Mouse (Mus musculus) right cerebral cortex, adult 18-20 months (tissue): Measurements from ENCODE around the gene Socs4.

ENCODE experiments used
- DNase-seq: peaks from one replicate; pipeline ENCODE4 v3.0.0; 2022; ENCODE audit warnings: mixed read lengths

Socs4 gene

GRCm38 (mm10) chr14:47276637-47277393, at the start of gene Socs4, which contains the start of gene Wdhd1:
Gene Socs4, plus strand, starts transcription at chr14:47276931.
Gene Wdhd1, minus strand, starts transcription at chr14:47276857.
- DNase-seq, result peak; percentile 96

- no peak for DNase-seq
Measured at GRCm38 (mm10) chr14:47229796-47230376, 46.8 kb upstream of the Socs4 start.

DNA sequence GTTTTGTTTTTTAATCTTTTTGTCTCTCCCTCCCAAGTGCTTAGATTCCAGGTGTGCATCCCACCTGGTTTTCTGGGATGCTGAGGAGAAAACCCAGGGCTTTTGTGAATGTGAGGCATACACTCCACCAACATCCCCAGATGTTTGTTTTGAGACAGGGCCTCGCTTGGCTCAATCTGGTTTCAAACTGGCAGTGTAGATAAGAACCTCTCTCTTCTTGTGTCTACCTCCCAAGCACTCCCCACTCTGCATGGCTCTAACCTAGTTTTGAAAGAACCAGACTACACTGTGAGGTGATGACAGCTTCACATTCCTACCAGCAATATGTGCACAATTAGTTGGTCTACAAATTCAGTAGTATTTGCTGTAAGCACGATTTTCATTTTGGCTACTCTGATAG, 43.1 kb upstream of the Socs4 start:
- DNase-seq, result no peak

- no peak for DNase-seq
Measured at GRCm38 (mm10) chr14:47234032-47234431, 42.7 kb upstream of the Socs4 start.

GRCm38 (mm10) chr14:47234526-47235250, 42.0 kb upstream of the Socs4 start:
- DNase-seq, result no peak

DNA sequence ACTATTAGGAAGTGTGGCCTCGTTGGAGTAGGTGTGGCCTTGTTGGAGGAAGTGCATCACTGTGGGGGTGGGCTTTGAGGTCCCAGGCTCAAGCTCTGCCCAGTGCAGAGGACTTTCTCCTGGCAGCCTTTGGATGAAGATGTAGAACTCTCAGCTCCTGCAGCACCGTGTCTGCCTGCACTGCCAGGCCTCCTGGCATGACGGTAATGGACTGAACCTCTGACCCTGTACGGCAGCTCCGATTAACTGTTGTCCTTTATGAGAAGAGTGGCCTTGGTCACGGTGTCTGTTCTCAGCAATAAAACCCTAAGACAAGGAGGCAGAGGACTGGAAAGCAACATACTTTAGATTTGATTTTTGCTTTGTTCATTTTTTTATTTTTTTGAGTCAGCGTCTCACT, 40.2 kb upstream of the Socs4 start:
- no peak for DNase-seq

GRCm38 (mm10) chr14:47237286-47237685, 39.4 kb upstream of the Socs4 start:
- DNase-seq, result no peak

DNA sequence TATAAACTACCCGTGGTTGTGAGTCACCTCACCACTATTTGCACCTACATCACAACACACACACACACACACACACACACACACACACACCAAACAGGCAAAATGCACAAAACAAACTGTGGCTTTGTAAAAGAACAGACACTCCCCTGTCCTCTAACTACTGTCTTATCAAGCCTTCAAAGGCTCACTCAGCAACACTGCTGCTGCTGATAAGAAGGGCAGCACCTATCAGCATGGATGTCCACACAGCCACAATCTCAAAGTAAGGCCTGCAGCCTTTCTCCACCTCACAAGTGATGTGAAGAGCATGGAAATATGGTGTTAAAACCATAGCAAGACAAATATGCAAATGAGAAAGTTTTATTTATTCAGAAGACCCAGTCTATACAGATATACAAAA, 36.1 kb upstream of the Socs4 start:
- DNase-seq, result no peak

DNA sequence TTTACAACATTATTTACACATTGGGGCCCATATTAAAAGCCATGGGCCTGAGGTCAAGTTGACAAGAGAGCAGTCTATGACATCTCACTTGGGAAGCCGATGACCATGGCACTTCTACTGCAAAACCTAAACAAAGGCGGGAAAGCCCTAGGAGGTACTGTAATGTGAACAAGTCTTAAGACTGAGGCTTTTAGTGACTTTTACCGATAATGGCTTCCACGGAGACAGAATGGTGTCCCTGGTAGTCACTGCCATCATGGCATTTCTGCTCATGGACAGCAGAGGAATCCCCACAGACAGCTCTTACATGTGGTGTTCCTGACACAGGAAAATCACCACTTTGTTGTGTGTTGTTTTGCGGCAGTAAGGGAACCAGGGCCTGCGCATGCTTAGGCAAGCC, 35.7 kb upstream of the Socs4 start:
- no peak for DNase-seq

DNA sequence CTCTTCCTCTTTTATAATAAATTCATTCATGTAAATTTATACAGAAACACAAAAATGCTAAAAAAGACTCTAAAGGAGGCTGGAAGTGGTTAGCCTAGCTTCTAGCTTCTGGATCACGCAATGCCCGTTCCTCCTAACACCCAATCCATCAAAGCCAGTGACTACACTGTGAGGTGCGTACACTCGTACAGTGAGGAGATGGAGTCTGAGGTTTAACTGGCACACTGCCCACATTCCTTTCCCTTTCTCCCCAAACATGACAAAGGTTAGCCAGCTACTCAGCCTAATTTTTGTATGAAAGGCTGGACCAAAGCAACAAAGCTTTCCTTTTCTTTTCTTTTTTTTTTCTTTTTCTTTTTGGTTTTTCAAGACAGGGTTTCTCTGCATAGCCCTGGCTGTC, 34.0 kb upstream of the Socs4 start:
- no peak for DNase-seq

DNA sequence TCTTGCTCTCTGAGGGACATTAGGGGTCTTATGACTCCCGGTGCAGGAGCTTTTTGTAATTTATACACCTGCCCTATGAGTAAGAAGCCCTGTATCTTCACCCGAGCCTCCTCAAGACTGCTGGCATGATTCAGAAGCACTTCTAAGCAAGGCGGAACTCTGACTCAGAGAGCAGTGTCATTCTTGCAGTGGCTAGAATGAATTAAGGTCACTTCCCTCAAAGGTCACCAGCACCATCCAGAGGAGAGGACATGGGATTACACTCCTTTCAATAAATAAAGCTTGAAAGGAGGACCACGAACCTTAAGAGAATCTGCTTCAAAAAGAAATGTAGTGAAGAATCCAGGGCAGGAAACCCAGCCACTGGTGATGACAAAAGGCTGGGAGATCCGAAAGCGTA, 26.9 kb upstream of the Socs4 start:
- no peak for DNase-seq

DNA sequence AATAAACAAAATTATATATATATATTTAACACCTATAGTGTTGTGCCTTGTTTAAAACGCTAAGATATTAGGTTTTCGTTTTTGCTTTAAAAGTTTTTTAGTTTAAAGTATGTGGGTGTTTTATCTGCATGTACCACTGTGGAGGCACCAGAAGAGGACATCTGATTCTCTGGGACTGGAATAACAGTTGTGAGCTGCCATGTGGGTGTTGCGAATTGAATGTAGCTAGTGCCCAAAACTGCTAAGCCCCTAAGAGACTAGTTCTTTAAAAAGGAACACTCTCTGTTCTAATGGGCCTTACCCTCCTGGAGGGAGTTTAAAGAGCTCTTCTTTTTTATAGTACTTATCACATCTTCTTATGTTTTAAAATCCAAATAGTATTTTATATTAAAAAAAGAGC, 11.9 kb upstream of the Socs4 start:
- peak; percentile 42 for DNase-seq

- peak; percentile 34 for DNase-seq
Measured at GRCm38 (mm10) chr14:47265829-47266228, 10.9 kb upstream of the Socs4 start.

- no peak for DNase-seq
Measured at GRCm38 (mm10) chr14:47269056-47269455, 7.7 kb upstream of the Socs4 start.

DNA sequence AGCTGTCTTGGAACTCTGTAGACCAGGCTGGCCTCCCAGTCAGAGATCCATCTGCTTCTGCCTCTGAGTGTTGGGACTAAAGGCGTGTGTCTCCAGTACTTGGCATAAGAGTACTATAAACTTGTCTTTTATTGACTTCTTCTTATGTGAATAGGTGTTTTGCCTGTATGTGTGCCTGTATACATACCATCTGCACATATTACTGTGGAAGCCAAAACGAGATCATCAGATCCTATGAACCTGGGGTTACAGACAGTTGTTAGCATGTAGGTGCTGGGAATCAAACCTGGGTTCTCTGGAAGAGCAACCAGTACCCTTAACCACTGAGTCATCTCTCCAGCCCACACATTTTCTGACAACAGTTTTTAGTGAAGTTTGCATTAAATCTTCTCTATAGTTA, 7.0 kb upstream of the Socs4 start:
- DNase-seq, result no peak

GRCm38 (mm10) chr14:47273751-47274150, 3.0 kb upstream of the Socs4 start:
- DNase-seq, result no peak

GRCm38 (mm10) chr14:47275417-47275816, 1.3 kb upstream of the Socs4 start:
- DNase-seq, result no peak

GRCm38 (mm10) chr14:47276036-47276603, 611 bp upstream of the Socs4 start:
- DNase-seq, result no peak

- no peak for DNase-seq
Measured at GRCm38 (mm10) chr14:47279058-47279457, 2.3 kb downstream of the Socs4 start.

GRCm38 (mm10) chr14:47281535-47281934, 4.8 kb downstream of the Socs4 start:
- no peak for DNase-seq

- peak; percentile 28 for DNase-seq
Measured at GRCm38 (mm10) chr14:47283568-47283967, 6.8 kb downstream of the Socs4 start.

DNA sequence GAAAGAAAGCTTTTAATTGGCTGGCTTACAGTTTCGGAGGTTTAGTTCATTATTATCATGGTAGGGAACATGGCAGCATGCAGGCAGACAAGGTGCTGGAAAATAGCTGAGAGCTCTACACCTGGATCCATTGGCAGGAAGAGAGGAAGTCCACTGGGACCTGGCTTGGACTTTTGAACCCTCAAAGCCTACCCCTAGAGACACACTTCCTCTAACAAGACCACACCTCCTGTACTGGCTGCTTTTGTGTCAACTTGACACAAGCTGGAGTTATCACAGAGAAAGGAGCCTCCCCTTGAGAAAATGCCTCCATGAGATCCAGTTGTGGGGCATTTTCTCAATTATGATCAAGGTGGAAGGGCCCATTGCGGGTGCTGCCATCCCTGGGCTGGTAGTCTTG, 8.5 kb downstream of the Socs4 start:
- no peak for DNase-seq

DNA sequence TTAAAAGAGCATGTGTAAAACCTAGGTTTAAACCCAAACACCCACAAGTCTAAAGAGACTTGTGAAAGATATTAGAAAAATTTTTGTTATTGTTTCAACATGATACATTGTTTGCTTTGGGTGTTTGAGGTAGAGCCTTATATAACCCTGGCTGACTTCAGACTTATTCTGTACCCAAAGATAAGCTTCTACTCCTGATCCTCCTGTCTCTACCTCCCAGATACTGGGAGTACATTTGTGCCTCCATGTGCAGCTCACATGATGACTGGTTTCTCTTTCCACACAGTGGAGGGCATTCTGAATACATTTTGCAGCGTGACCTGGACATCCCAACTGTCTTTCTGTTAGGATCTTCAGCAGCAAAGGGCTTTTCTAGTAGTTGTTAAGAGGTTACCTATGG, 9.5 kb downstream of the Socs4 start:
- no peak for DNase-seq

DNA sequence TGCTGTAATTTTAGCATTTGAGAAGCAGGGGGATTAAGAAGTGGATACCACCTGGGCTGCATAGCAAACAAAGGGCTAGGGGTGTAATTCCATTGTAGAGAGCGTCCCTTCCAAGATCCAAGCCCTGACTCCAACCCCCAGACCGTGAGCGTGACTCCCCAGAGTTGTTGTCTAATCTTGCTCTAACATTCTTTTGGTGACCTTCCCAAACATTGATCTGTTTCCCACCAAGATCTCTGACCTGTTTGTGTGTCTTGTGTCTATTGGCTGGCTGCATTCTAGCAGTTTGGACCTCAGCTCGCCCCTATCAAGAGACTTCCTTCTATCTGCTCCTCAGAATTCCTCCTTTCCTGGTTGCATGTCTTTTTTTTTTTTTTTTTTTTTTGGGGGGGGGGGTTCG, 10.3 kb downstream of the Socs4 start:
- DNase-seq, result no peak
